Mouse (Mus musculus) left cerebral cortex, adult 2 months (tissue): ENCODE results near the gene Apba1. TPM values are rescaled to one million over a fixed set of nuclear protein-coding genes. Genes with fewer than 3 reads are reported as not detected.

Source experiments
- DNase-seq, 2 experiments: peaks; one replicate each; pipeline ENCODE4 v3.0.0; 2021 to 2022; ENCODE audit warnings: low spot score in 2 of 2, mixed read lengths in 1 of 2; ENCODE audit errors: extremely low spot score in 1 of 2
- H3K27ac ChIP-seq: fragments of 200-600 bp; 2 replicates; pipeline ENCODE4 v1.8.1; 2022
- H3K4me3 ChIP-seq: fragments of 200-600 bp; 2 replicates; pipeline ENCODE4 v1.8.1; 2022
- CTCF ChIP-seq: fragments of 200-600 bp; IDR thresholded peaks from 2 replicates; pipeline ENCODE4 v1.8.1; 2022; ENCODE audit warnings: antibody characterized with exemption, mild to moderate bottlenecking, moderate library complexity
- intact Hi-C: fragments of 180-260 bp; cut with DNase I; formaldehyde crosslinking; loops from one replicate; pipeline ENCODE4 v1.15.1; 2025
- long read RNA-seq, 2 experiments: library from polyadenylated mRNA; stranded (forward); transcript quantifications; one replicate each; pipeline ENCODE4 v2.0.0; 2021; ENCODE audit warnings: borderline mapping rate in 2 of 2
- total RNA-seq, 2 experiments: library from RNA; stranded (reverse); gene quantifications; 2 replicates each; pipeline ENCODE4 v1.2.3; 2021

Apba1 gene
- 100 to 1,000 TPM; 127 to 134 TPM for total RNA-seq
- long read RNA-seq, experiment 1, full-length matches to known transcripts: 4 of 49 reads
- long read RNA-seq, experiment 1, partial matches to known transcripts: 4 of 49 reads
- long read RNA-seq, experiment 1, other reads (novel, unspliced or antisense): 41 of 49 reads
- long read RNA-seq, experiment 2, full-length matches to known transcripts: 8 of 56 reads
- long read RNA-seq, experiment 2, partial matches to known transcripts: 6 of 56 reads
- long read RNA-seq, experiment 2, other reads (novel, unspliced or antisense): 42 of 56 reads

- Histone ChIP-seq H3K4me3 (peak within 1 kb of the TSS; percentile 83), H3K27ac (peak within 1 kb of the TSS; percentile 99)
- intact Hi-C loops: loop anchor here (1.0 to 10.0 kb wide), 6 partner anchors 71 to 464 kb away; partner anchors contain the start of gene Ptar1
- TF ChIP-seq CTCF: peak; percentile 34
- peak; percentile 83 to 87 for DNase-seq
Measured at GRCm38 (mm10) chr19:23758554-23759321, at the start of gene Apba1. Apba1 (plus strand) TSS chr19:23758887.

GRCm38 (mm10) chr19:23746506-23746905, 12.2 kb upstream of the Apba1 start:
- DNase-seq: no peak
- intact Hi-C loops: no loop called here
- H3K27ac ChIP-seq: no peak overlapping the region
- no peak for TF ChIP-seq CTCF
- H3K4me3 ChIP-seq: no peak overlapping the region

- Histone ChIP-seq H3K27ac (no peak overlapping the region), H3K4me3 (no peak overlapping the region)
- no peak for DNase-seq
- intact Hi-C loops: loop anchor here (5.0 to 10.0 kb wide), 3 partner anchors 215 to 462 kb away; no protein-coding TSS in a partner anchor
- no peak for TF ChIP-seq CTCF
Measured at GRCm38 (mm10) chr19:23757011-23757410, 1.7 kb upstream of the Apba1 start.

- H3K27ac ChIP-seq: peak overlapping the region; percentile 99
- TF ChIP-seq CTCF: peak; percentile 100
- intact Hi-C loops: loop anchor here (1.0 to 10.0 kb wide), 6 partner anchors 71 to 463 kb away; partner anchors contain the start of gene Ptar1
- peak overlapping the region; percentile 83 for H3K4me3 ChIP-seq
- peak; percentile 92 to 96 for DNase-seq
Measured at GRCm38 (mm10) chr19:23757961-23758553, 630 bp upstream of the Apba1 start.

GRCm38 (mm10) chr19:23759322-23759945, 747 bp downstream of the Apba1 start:
- H3K27ac ChIP-seq: peak overlapping the region; percentile 97
- peak overlapping the region; percentile 83 for H3K4me3 ChIP-seq
- TF ChIP-seq CTCF: no peak
- peak in 1 of 2 experiments; percentile 31 for DNase-seq
- intact Hi-C loops: loop anchor here (2.0 to 10.0 kb wide), 4 partner anchors 181 to 465 kb away; no protein-coding TSS in a partner anchor

- Histone ChIP-seq H3K4me3 (no peak overlapping the region), H3K27ac (no peak overlapping the region)
- intact Hi-C loops: no loop called here
- TF ChIP-seq CTCF: no peak
- no peak for DNase-seq
Measured at GRCm38 (mm10) chr19:23763371-23763770, 4.7 kb downstream of the Apba1 start.

GRCm38 (mm10) chr19:23764051-23764450, 5.4 kb downstream of the Apba1 start:
- no peak overlapping the region for H3K4me3 ChIP-seq
- DNase-seq: no peak
- no peak overlapping the region for H3K27ac ChIP-seq
- no peak for TF ChIP-seq CTCF
- intact Hi-C loops: no loop called here

GRCm38 (mm10) chr19:23768864-23769263, 10.2 kb downstream of the Apba1 start:
- DNase-seq: no peak
- TF ChIP-seq CTCF: no peak
- H3K4me3 ChIP-seq: no peak overlapping the region
- no peak overlapping the region for H3K27ac ChIP-seq
- intact Hi-C loops: no loop called here

- H3K27ac ChIP-seq: no peak overlapping the region
- intact Hi-C loops: no loop called here
- DNase-seq: no peak
- no peak for TF ChIP-seq CTCF
- no peak overlapping the region for H3K4me3 ChIP-seq
Measured at GRCm38 (mm10) chr19:23770494-23771423, 12.1 kb downstream of the Apba1 start.

GRCm38 (mm10) chr19:23771971-23772370, 13.3 kb downstream of the Apba1 start:
- no peak overlapping the region for H3K27ac ChIP-seq
- DNase-seq: no peak
- no peak overlapping the region for H3K4me3 ChIP-seq
- intact Hi-C loops: no loop called here
- TF ChIP-seq CTCF: peak; percentile 45
